Comparison of ENCODE assay signal across 25 mouse cellular contexts in the genomic region with DNA sequence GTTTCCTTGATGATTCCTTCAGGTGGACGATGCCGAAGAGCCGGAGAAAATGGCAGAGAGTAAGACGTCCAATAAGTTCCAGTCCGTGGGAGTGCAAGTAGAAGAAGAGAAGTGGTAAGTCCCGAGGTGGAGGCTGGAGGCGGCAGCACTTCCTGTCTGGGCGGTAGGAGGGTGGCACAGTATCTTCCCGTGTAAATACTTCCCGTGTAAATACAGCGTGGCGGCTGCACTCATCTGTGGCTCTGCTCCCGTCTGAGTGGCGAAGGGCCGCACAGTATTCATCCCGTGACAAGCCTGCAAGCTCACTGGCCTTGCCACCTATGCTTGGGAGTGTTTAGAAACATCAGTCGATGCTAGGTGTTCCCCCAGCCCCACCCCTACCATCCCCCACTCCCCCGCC.
DNase-seq lines count a peak whose midpoint lies in the region; ATAC-seq lines count a peak whose summit lies in the region.
"Had no signal": no experiment of that assay in that cellular context is flagged by ENCODE, and none has a peak within 500 bp of the region (broad histone marks: within the 10 kb centered on the region; RNA-seq: fewer than 3 reads in every experiment).

No protein-coding gene starts in this region.

- no peak for ATAC-seq in megakaryocyte, adult 5-6 weeks (ENCODE audit: poor library complexity, severe bottlenecking)
- ATAC-seq in granulocyte monocyte progenitor cell, adult 5-6 weeks (replicated peaks; ENCODE audit: poor library complexity, severe bottlenecking), result peak; percentile 27; the same call in 1 of the 2 replicates
- ATAC-seq: activated CD4-positive, CD25-positive, alpha-beta regulatory T cell, adult 4 months; forebrain, embryonic 14.5 days; hindbrain, embryonic 16.5 days had no signal

- no peaks in the 10 kb centered on the region for H3K36me3 ChIP-seq in megakaryocyte, embryonic 14.5 days (replicated peaks; ENCODE audit: low read length)
- H3K36me3 ChIP-seq: embryonic facial prominence, embryonic 15.5 days; forebrain, embryonic 10.5 days; G1E; heart, embryonic 10.5 days; hindbrain, embryonic 12.5 days had no signal

- peaks cover 8% of the 10 kb centered on the region for H3K9me3 ChIP-seq in megakaryocyte, embryonic 14.5 days
- H3K9me3 ChIP-seq: embryonic facial prominence, embryonic 15.5 days; heart, embryonic 10.5 days; hindbrain, embryonic 12.5 days had no signal

- peak overlapping the region; percentile 4 for H3K4me3 ChIP-seq in megakaryocyte, embryonic 14.5 days (replicated peaks)
- H3K4me3 ChIP-seq: embryonic facial prominence, embryonic 15.5 days; erythroblast, embryonic 14.5 days; forebrain, embryonic 10.5 days; gastrocnemius, adult 2 months; heart, embryonic 10.5 days; hindbrain, embryonic 12.5 days had no signal

- H3K27me3 ChIP-seq in megakaryocyte, embryonic 14.5 days (replicated peaks), result peaks cover 2% of the 10 kb centered on the region
- H3K27me3 ChIP-seq: embryonic facial prominence, embryonic 15.5 days; hindbrain, embryonic 12.5 days had no signal

- H3K4me1 ChIP-seq in megakaryocyte, embryonic 14.5 days, result no peaks in the 10 kb centered on the region
- H3K4me1 ChIP-seq: embryonic facial prominence, embryonic 15.5 days; heart, embryonic 10.5 days; hindbrain, embryonic 12.5 days had no signal

- DNase-seq in ES-CJ7 (ENCODE audit: low read depth, low spot score), result peak; percentile 70
- no peak for DNase-seq in embryo, embryonic 10.5 days (ENCODE audit: low spot score)
- no peak for DNase-seq in lung, postnatal 10 days
- no peak for DNase-seq in urinary bladder, postnatal 14 days (ENCODE audit: low spot score)
- DNase-seq: adrenal gland, postnatal 25 days; cerebellum, adult 18-20 months; cerebellum, adult 9-11 months; embryo, embryonic 11 days; gastrocnemius, adult 2 months; gastrocnemius, postnatal 36 days; heart, adult 18-20 months; heart, postnatal 10 days; heart, postnatal 4 days had no signal
